Mouse (Mus musculus): ENCODE data around the gene Rabl3.

Gene Rabl3

DNA sequence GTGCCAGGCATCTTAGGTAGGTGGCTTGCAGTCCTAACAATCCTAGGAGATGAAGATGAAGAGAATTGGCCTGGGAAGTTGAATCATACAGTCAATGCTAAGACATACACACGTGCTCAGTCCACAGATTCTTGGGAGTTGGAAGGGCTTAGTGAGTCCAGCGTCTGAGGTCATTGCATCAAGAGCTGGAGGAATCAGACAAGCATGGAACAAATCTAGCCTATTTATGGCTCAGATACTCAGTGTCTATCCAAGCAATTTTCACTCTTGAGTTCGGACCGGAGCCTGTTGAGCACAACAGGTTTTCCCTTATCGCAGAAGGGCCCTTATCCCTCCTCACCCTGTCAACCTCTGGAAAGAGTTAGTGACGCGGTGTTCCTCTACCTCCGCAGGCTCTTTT is 51.9 kb downstream of the Rabl3 start:
- no peak for DNase-seq (ENCODE audit: low spot score in 2 of 2)

DNA sequence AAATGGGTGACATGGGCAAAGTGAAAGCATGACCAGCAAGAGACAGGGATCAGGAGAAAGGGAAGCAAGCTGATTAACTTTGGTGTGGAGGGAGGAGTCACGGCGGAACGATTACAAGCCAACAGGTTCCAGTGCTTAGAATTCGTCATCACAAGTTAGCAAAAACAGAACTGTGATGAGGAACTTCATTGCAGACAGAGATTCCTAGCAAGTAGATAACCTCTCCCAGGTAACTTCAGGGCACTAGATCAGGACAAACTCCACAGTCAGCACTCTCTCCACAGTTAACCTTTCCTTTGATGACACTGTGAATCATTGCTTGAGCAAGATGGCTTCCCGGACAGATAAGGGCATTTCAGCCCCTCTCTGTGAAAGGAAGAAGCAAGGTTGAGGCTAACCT is 57.7 kb downstream of the Rabl3 start:
- no peak for DNase-seq (ENCODE audit: low spot score in 2 of 2)

DNA sequence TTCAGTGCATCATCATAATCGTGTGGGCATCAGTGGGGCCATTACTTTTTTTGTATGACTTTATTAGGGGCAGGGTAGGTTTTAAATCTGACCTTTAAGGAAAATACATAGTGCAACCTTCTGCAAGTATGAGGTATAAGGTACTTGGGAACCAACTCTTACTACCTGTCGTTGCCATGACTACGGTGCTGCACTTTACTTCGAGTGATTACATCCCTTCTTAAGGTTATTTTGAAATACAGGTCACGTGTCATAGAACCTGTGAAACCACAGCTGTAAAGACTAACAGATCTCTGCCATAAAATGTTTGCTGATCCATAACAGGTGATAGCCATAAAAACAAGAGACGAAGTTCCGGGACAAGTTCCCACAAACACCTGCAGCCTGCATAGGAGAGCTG is 58.8 kb downstream of the Rabl3 start:
- no peak for DNase-seq (ENCODE audit: low spot score in 2 of 2)

DNA sequence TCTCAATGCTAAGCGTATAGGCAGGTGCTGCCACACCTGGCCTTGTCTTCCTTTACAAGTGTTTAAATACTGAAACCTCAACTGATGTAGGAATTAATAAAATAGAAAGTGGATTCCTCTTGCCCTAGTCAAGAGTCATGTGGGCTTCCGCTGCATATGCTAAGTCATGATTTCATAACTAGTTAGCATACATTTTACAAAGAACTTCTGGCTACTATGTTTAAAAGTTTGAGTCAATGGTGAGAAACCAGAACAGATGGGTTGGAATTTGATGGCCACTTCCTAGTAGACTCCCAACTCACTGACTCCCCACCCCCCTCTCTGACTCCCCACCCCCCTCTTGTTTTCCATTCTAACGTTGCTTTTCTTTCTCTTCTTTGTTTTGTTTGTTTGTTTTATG is 59.6 kb downstream of the Rabl3 start:
- DNase-seq (ENCODE audit: low spot score in 2 of 2): no peak

DNA sequence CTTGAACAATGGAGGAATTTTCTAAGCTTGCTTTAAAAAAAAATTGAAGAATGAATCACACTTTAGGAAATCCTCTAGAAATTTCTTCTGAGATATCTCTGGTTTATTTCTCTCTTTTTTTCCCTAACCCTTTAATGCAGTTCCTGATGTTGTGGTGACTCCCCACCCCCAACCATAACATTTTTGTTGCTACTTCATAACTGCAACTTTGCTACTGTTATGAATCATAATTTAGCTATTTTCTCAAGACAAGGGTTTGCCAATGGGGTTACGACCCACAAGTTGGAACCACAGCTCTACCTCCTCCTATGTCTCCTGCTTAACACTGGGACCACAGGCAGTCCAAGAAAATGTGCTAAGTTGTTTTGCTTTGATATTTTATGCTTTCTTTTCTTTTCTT is 63.7 kb downstream of the Rabl3 start:
- no peak for DNase-seq (ENCODE audit: low spot score in 2 of 2)

DNA sequence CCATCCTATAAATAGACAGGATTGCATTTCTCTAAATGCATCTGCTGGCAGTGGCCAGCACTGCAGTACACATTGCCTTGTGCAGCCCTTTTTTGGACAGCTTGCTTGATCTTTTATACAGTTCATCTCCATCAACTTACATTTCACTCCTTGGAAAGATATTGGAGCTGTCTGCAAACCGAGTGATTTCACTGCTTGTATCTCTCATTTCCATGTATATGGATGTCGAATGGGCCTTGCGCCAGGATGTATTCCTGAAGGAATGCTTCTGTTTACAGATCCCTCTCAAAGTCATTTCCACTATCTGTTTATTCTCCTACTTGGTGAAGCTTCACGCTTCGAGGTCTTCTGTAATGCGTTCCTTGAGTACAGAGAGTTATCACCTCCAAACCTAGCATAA is 64.6 kb downstream of the Rabl3 start:
- DNase-seq (ENCODE audit: low spot score in 2 of 2): no peak

DNA sequence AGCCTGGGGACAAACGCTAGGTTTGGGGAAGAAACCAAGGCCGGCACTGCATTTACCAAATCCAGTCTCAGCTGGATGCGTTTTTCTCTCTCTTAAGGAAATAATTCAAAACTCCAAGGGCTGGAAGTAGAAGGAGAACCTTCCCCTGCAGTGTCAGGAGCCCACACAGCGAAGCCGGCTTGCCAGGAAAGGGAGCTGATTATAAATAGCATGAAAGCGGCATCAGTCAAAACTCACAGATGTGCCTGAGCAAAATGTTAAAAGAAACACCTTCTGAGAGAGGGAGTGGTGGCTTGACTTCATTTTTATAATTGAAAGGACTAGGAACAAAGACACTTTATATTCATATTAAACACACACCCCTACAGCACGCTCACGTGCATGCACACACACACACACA is 70.6 kb downstream of the Rabl3 start:
- peak; percentile 60 to 76 for DNase-seq (ENCODE audit: low spot score in 2 of 2)

DNA sequence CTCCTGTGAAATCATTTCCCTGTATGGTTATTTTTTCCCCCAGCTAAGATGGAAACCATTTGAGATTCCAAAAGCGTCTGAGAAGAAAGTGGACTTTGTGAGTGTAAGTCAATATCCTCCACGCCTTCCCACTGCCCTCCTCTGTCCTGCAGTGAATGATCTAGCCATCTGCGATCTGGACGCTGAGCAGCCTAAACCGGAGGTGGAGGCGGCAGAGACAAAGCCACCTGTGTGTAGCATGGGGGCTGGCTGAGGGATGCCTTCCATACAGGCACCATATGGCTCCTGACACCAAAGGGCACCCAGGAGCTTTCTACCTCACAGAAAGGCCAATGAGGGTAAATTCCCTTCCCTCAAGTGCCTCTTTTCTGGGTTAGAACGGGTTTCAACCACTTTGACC is 71.4 kb downstream of the Rabl3 start:
- no peak for DNase-seq (ENCODE audit: low spot score in 2 of 2)

DNA sequence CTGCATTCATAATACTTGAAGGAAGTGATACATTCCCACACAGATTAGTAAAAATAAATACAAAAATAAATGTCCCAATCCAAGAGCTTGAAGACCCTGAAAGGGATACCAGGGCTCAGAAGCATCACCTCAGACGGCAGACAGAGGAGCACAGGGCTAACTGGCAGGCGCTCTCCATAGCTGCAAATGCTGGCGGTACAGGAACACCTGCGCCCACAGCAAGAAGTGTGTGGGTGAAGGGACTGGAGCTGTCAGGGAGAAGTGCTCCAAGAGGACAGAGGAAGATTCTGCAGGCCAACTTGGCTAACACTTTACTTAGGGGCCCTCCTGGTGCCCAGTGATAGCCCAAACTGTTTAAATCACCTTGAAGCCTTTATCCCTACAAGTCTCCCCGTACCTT is 72.3 kb downstream of the Rabl3 start:
- peak in 1 of 2 experiments; percentile 55 for DNase-seq (ENCODE audit: low spot score in 2 of 2)

DNA sequence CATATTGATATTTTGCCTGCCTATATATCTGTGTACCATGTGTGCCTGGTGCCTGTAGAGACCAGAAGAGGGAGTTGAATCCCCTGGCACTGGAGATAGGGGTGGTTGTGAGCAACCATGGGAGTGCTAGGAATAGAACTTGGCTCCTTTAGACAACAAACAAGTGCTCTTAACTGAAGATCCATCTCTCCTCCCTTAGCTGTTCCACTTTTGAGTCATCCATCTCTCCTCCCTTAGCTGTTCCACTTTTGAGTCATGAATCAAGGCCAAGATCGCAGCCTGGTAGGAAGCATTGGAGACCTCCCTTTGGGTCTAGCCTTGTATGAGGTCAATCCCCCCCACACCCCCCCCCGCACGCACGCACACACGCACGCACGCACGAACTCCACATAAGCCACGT is 74.9 kb downstream of the Rabl3 start:
- DNase-seq (ENCODE audit: low spot score in 2 of 2): no peak

DNA sequence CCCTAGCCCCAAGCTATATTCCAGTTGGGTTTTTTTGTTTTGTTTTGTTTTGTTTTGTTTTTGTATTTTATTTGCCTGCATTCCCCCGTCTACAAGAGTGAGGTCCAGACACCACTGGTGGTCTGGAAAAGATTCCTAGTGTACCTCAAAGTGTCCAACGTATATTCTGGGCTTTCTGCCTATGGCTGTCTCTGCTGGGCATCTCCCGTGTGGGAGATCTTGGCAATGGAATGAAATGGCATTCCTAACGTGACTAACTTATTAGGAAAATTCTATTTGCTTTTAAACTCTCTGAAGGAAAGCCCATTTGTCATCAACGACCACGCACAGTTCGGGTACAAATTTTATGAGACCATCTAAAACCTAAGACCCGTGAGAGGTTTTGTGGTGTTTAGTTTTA is 75.7 kb downstream of the Rabl3 start:
- no peak for DNase-seq (ENCODE audit: low spot score in 2 of 2)

DNA sequence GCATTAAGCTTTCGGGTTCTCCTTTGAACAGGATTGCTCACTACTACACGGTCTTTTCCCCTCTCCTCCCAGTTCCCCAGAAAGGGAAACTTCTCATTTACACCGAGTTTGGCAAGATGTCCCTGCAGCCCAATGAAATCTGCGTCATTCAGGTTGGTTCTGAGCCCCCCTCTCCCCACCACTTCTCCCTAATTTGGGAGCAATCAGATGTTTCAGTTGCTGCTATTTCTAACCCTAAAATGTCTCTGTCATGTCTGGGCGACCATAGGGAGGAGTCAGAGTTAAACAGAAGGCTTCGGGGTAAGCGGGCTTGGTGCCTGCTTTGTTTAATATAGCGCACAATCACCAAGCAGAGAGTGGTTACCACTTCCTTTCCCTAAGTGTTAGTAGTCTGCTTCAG is 76.4 kb downstream of the Rabl3 start:
- DNase-seq (ENCODE audit: low spot score in 2 of 2): no peak

DNA sequence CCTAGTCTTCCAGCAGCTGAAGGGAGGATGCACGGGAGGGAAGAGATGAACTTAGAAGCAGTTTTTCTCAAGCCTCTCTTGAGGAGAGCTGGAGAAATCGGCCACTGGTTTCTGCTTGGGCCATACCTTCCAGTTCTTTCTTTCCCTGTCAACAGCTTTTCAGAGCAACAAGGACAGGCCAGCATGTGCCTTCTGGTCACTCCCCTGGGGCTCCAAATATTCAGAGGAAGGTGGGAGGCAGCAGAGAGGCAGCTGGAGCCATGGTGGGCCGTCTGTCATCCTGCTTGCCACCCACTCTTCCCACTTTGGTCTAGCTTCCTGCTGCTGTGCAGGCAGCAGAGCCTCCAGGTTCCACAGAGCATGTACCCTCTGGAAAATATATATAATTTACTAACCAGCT is 78.0 kb downstream of the Rabl3 start:
- peak; percentile 63 to 79 for DNase-seq (ENCODE audit: low spot score in 2 of 2)

Measured in frontal cortex, postnatal 36 days (tissue).